Mouse (Mus musculus) activated CD4-positive, CD25-positive, alpha-beta regulatory T cell (primary cell): ENCODE data around the gene 1110059G10Rik. TPM values are rescaled to one million over a fixed set of nuclear protein-coding genes. Genes with fewer than 3 reads are reported as not detected.

Source experiments
- polyA plus RNA-seq, 2 experiments: library from polyadenylated mRNA; unstranded; fragments of 100-300 nt; shearing (Covaris generic); gene quantifications; one replicate each; pipeline ENCODE4 v1.2.1; 2017

1110059G10Rik gene
- 10 to 100 TPM; 34.4 to 40.3 TPM for polyA plus RNA-seq

DNA sequence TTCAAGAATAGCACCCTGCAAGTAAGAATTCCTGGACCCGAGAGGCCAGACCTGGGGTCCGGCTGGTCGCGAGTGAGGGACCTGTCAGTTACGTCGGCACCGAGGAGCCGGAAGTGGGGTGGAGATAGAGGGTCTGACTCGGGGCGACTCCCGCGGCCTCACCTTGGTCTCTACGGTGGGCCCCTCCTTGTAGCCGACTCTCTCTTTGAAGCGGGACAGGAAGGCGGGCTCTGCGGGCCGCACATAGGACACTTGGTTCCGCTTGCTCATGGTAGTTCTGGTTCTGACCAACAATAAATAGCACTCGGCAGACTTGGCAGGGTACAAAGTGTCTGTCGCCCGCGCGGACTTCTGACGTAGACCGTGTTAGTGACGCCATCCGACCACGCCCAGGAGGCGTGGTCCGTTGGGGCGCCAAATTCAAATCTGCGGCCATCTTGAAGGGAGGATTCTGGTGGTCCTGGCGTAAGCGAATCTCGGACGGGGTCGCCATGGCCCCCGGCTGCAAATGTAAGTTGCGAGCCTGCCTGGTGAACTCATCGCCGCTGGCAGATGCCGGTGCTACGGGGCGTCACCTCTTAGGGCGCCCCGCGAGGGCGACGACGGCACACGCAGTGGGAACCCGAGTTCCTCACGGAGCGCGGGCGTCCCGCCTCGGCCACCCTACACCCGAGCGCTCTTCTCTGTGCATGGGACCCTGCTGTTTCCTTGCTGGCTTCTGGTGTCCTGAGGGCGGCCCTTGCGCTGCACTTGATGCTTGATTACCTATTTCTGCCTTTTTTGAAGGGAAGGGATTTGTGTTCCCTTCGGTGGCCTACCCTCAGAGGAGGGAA lies at the start of gene 1110059G10Rik, which contains the start of gene Kif15:
Gene 1110059G10Rik, minus strand, starts transcription at position 358 of the 833 bp plus-strand sequence.
Gene Kif15, plus strand, starts transcription at position 404 of the 833 bp plus-strand sequence.

DNA sequence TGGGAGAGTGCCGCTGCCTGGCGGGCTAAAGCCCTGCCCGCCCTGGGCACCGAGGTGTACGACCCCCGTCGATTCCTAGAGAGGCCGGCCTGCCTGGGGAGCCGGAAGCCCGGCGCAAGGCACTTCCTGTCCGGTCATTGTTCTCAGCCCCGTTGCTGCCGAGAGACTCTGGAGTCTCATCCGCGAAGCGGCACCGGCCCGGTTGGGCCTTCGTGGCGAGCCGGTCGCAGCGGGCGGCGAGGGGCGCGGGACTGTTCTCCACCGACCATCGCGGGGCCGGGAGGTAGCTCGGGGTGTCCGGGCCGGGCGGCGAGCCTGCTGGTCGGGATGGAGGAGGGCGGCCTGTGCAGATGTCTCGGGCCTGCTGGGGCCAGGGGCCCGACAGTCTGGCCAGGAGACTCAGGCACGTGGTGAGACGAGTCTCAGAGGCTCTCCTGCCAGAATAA lies 27.8 kb downstream of the 1110059G10Rik start, which contains the start of gene Zfp105:
Gene Zfp105, plus strand, starts transcription at position 137 of the 446 bp plus-strand sequence.

Other genes starting within 250 kb of the 1110059G10Rik start
- under 1 TPM in 1 of 2 experiments, not detected in 1; 0.04 TPM for gene Topaz1, start 203.7 kb downstream of the 1110059G10Rik start, polyA plus RNA-seq
- gene Tcaim, start 145.5 kb downstream of the 1110059G10Rik start, polyA plus RNA-seq, result 10 to 100 TPM; 11.4 to 12.7 TPM
- under 1 TPM; 0.66 TPM for gene Gm35549, start 107.0 kb downstream of the 1110059G10Rik start, polyA plus RNA-seq
- gene Zfp445, start 85.0 kb downstream of the 1110059G10Rik start, polyA plus RNA-seq, result 10 to 100 TPM; 40.2 to 48.0 TPM
- 1 to 10 TPM; 4.0 to 8.6 TPM for gene Zkscan7, start 65.3 kb downstream of the 1110059G10Rik start, polyA plus RNA-seq
- gene Zfp105, start 27.9 kb downstream of the 1110059G10Rik start, polyA plus RNA-seq, result not detected
- gene Kif15, start within 50 bp of the 1110059G10Rik start, polyA plus RNA-seq, result 10 to 100 TPM in 1 of 2 experiments, 1 to 10 TPM in 1; 9.7 to 10.7 TPM
- 10 to 100 TPM; 27.7 to 34.7 TPM for gene Tmem42, start 70.3 kb upstream of the 1110059G10Rik start, polyA plus RNA-seq
- 1 to 10 TPM in 1 of 2 experiments, under 1 TPM in 1; 0.29 to 1.2 TPM for gene Tgm4, start 83.7 kb upstream of the 1110059G10Rik start, polyA plus RNA-seq
- gene Zdhhc3, start 162.2 kb upstream of the 1110059G10Rik start, polyA plus RNA-seq, result 10 to 100 TPM; 70.4 to 72.8 TPM
- 10 to 100 TPM; 71.1 to 95.8 TPM for gene Exosc7, start 162.2 kb upstream of the 1110059G10Rik start, polyA plus RNA-seq
- under 1 TPM; 0.38 to 0.59 TPM for gene Clec3b, start 199.9 kb upstream of the 1110059G10Rik start, polyA plus RNA-seq